Mouse (Mus musculus) hindbrain, embryonic 16.5 days (tissue): Measurements from ENCODE around the gene 1700013F07Rik. TPM values are rescaled to one million over a fixed set of nuclear protein-coding genes. Genes with fewer than 3 reads are reported as not detected.
"Not testable (repeated sequence)": the region's sequence is repeated elsewhere in the genome, so short reads cannot be mapped to it uniquely, and the experiment has no call there.

Source experiments
- ATAC-seq: fragments of 200-750 bp; cut with Nextera tagmentation; 2 replicates; pipeline ENCODE4 v1.8.0; 2017; ENCODE audit warnings: moderate TSS enrichment, moderate library complexity
- H3K27ac ChIP-seq: fragments of 300-500 bp; sonication (generic); 2 replicates; pipeline ENCODE4 v1.5.1; 2014; ENCODE audit warnings: low read depth, mild to moderate bottlenecking, control low read depth, low read length, moderate library complexity
- H3K27me3 ChIP-seq: fragments of 300-500 bp; sonication (generic); replicated peaks from 2 replicates; pipeline ENCODE4 v1.6.1; 2014; ENCODE audit warnings: low read length; ENCODE audit not compliant: control insufficient read depth, insufficient read depth
- H3K36me3 ChIP-seq: fragments of 300-500 bp; sonication (generic); 2 replicates; pipeline ENCODE4 v1.6.1; 2014; ENCODE audit warnings: mild to moderate bottlenecking, low read length, moderate library complexity, mixed read lengths; ENCODE audit not compliant: control insufficient read depth, insufficient read depth
- H3K4me1 ChIP-seq: fragments of 300-500 bp; sonication (generic); 2 replicates; pipeline ENCODE4 v1.6.1; 2014; ENCODE audit warnings: low read depth, low read length; ENCODE audit not compliant: control insufficient read depth, insufficient read depth
- H3K4me2 ChIP-seq: fragments of 300-500 bp; sonication (generic); 2 replicates; pipeline ENCODE4 v1.6.1; 2014; ENCODE audit warnings: mild to moderate bottlenecking, low read length, control low read depth, moderate library complexity
- H3K4me3 ChIP-seq: fragments of 300-500 bp; sonication (generic); 2 replicates; pipeline ENCODE4 v1.5.1; 2014; ENCODE audit warnings: mild to moderate bottlenecking, low read length, control low read depth, moderate library complexity
- H3K9ac ChIP-seq: fragments of 300-500 bp; sonication (generic); 2 replicates; pipeline ENCODE4 v1.6.1; 2014; ENCODE audit warnings: low read depth, mild to moderate bottlenecking, control low read depth, low read length, moderate library complexity
- H3K9me3 ChIP-seq: fragments of 300-500 bp; sonication (generic); 2 replicates; pipeline ENCODE4 v1.6.1; 2014; ENCODE audit warnings: mild to moderate bottlenecking, low read length, moderate library complexity; ENCODE audit not compliant: control insufficient read depth
- WGBS: fragments of 180-500 bp; shearing (Covaris S2); extraction: QIAGEN DNeasy Blood & Tissue Kit; methylation state at CpG from one replicate; pipeline ENCODE4 v1.1.7; 2014; 5-methylcytosine and 5-hydroxymethylcytosine counted together
- polyA plus RNA-seq: library from polyadenylated mRNA; unstranded; fragments of >200 nt; fragmentation: Nextera tagmentation; extraction: Ambion mirVana; gene quantifications from 2 replicates; pipeline ENCODE4 v1.2.1, GENCODE M21; 2015

1700013F07Rik gene
- polyA plus RNA-seq, 1 experiment from 2014 or later = 2.7 TPM

DNA sequence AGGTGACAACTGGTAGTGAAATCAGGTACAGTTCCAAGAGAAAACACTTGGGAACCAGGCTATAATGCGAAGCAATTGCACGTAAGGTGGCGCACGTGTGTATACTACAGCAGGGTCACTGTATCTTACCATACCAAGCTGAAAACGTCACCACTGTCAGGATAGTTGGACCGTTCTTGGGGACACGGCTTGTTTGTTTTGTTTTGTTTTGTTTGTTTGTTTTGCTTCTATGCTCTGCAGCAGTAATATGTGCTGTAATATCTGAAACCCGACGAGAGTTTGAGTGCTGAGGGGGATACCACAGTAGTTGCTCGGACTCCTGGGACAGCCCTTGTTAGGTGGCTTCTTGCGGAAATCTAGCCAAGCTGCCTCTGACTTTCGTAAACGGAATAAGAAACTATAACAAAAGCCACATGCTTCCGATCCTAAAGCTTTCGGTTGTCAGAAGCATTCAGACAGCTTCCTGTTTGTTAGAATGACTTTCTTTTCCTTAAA is 28.9 kb downstream of the 1700013F07Rik start:
- 11% methylated on average over 15 of the region's 15 CpGs for WGBS
- ATAC-seq = peak; percentile 74

DNA sequence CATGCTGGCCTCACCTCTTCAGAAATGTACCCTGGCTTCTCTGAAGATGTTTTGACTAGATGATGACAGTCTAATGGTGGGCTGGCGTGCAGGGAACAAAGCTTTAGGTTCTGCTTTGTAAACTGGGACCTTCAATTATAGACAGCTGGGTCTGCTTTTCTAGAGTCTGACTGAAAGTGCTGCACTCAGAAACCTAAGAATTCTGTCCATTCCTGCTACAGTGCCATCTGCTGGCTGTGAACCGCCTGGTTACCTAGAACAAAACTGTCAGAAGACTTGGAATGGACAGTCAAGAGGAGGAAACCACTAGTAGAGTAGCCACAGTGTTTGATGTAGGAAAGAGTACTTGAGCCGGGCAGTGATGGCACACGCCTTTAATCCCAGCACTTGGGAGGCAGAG is 29.4 kb downstream of the 1700013F07Rik start:
- no peak for ATAC-seq
- Histone ChIP-seq H3K9ac (peak overlapping the region; percentile 50; the same call in 1 of the 2 replicates), H3K4me3 (peak overlapping the region; percentile 82), H3K4me1 (peaks cover 9% of the 10 kb centered on the region), H3K9me3 (no peaks in the 10 kb centered on the region), H3K36me3 (peaks cover 9% of the 10 kb centered on the region), H3K4me2 (peak overlapping the region; percentile 88), H3K27me3 (no peaks in the 10 kb centered on the region), H3K27ac (peak overlapping the region; percentile 95)
- WGBS = 2% methylated on average over 4 of the region's 4 CpGs

More for the DNA sequence above, 28.9 kb downstream of the 1700013F07Rik start:
- peak overlapping the region; percentile 88 for H3K4me2 ChIP-seq
- peak overlapping the region; percentile 82 for H3K4me3 ChIP-seq
- peaks cover 14% of the 10 kb centered on the region for H3K36me3 ChIP-seq
- peaks cover 9% of the 10 kb centered on the region for H3K4me1 ChIP-seq
- peak overlapping the region; percentile 50; the same call in 1 of the 2 replicates for H3K9ac ChIP-seq
- H3K9me3 ChIP-seq = no peaks in the 10 kb centered on the region
- H3K27me3 ChIP-seq = no peaks in the 10 kb centered on the region
- peak overlapping the region; percentile 95 for H3K27ac ChIP-seq

DNA sequence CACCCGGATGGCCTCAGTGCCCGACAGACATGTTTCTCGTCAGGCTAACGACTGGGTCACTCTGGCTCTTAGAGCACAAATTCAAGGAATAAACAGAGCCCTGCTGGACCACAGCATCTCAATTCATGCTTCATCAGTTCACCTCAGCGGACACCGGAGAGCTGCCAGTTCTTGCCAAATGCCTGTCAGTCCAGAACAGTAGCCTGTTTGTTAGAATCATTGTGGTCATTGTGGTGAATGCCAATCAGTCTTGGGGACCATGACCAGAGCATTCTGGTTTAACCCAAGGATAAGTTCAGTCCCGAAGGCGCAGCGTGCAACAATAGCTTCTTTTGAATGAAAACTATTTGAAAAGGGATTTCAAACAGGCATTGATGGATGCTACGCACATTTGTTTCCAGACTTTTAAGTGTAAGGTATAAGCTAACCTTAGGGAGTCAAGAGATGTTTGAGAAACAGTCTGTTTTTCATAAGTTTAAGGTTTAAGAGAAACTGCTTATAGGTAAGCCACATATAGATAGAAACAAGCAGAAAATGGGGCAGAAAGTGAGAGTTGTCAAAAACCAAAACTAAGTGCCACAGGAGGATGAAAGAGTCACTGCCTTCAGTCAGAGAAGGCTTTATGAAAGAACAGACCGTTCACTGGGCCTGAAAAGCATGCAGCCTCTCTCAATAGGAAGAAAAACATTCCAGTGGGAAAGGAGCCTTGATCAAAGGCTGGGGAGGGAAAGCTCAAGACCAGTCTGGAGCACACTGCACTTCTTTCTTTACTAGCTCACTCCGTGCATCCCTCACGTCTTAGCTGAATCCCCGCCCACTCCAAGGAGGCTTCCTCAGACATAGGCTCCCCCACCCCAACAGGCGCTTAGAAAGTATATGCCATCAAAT is 34.3 kb downstream of the 1700013F07Rik start:
- Histone ChIP-seq H3K4me1 (peaks cover 10% of the 10 kb centered on the region), H3K27ac (peak overlapping the region; percentile 37), H3K9ac (no peak overlapping the region), H3K36me3 (no peaks in the 10 kb centered on the region), H3K27me3 (no peaks in the 10 kb centered on the region), H3K4me2 (no peak overlapping the region), H3K4me3 (no peak overlapping the region), H3K9me3 (no peaks in the 10 kb centered on the region)
- no peak for ATAC-seq
- 11% methylated on average over 15 of the region's 15 CpGs for WGBS

DNA sequence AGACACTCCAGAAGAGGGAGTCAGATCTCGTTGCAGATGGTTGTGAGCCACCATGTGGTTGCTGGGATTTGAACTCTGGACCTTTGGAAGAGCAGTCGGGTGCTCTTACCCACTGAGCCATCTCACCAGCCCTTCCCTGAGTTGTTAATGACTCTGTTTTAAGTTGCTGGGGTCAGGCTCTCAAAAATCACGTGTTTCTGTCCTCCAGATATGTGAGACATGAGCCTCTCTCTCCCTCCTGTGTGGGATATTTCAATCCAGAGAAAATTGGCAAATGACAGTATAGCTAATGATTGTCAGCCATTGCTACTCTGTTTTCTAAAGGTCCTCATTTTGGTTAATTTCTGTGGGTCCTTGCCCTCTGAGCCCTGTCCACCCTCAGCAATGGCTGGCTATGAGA is 35.7 kb downstream of the 1700013F07Rik start:
- 61% methylated on average over 3 of the region's 3 CpGs for WGBS
- ATAC-seq, H3K9me3 ChIP-seq, H3K27me3 ChIP-seq, H3K36me3 ChIP-seq, H3K27ac ChIP-seq, H3K4me2 ChIP-seq, H3K4me3 ChIP-seq, H3K9ac ChIP-seq: not testable (repeated sequence)
- peaks cover 13% of the 10 kb centered on the region for H3K4me1 ChIP-seq

DNA sequence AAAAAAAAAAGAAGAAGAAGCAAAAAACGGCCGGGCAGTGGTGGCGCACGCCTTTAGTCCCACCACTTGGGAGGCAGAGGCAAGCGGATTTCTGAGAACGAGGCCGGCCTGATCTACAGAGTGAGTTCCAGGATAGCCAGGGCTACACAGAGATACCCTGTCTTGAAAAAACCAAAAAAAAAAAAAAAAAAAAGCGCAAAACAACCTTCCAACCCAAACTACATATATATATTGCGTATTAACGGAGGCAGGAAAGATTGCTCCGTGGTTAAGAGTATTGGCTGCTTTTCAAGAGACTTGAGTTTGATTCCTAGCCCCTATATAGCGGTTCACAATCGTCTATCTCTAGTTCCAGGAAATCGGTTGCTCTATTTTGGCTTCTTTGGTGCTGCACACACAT is 36.9 kb downstream of the 1700013F07Rik start:
- H3K27ac ChIP-seq = no peak overlapping the region

DNA sequence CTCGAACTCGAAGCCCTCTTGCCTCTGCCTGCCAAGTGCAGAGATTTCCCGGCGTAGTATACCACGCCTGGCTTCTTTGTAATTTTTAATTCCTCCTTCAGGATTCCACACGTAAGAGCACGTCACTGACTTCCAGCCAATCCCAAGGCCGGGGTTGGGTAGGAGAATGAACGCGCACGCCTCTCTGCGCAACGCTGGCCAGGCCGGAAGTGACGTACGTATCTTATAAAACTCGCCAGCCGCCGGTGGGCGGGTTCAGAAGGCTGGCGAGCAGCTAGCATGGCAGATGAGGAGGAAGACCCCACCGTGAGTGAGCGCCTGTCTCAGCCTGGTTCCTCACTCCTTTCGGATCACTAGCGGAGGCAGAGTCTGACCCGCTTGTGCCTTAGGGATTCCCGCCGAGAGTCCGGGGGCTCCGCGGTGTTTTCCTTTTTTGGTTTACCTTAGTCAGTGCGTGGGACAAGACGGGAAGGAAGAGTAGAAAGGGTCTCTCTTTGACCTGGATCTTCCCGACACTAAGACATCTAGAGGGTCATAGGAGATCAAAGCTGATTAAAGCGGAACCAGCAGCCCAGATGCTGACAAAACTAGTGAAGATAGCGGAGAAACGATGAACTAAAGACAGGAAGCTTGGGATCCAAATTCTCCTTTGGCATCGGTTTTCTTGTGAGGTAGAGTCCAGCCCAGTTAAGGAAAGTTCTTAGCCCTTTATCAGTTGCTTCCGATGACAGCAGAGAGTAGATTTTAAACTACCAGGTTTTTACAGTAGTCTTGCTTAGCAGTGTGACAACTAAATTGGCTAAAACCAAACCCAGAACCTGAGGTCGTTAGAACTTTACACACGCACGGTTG is 37.7 kb downstream of the 1700013F07Rik start, which contains the start of gene Taf13:
Taf13 (plus strand) TSS at position 256 of the 852 bp plus-strand sequence.
- Histone ChIP-seq H3K9ac (peak within 1 kb of the TSS; percentile 80), H3K4me2 (peak within 1 kb of the TSS; percentile 89), H3K9me3 (no peaks in the 10 kb centered on the region), H3K36me3 (no peaks in the 10 kb centered on the region), H3K4me1 (peaks cover 13% of the 10 kb centered on the region), H3K27me3 (no peaks in the 10 kb centered on the region), H3K27ac (peak within 1 kb of the TSS; percentile 85), H3K4me3 (peak within 1 kb of the TSS; percentile 74)
- ATAC-seq = peak; percentile 98
- WGBS = 2% methylated on average over 42 of the region's 42 CpGs

More for the DNA sequence above, 36.9 kb downstream of the 1700013F07Rik start:
- Histone ChIP-seq H3K9me3 (no peaks in the 10 kb centered on the region), H3K36me3 (no peaks in the 10 kb centered on the region), H3K9ac (no peak overlapping the region), H3K4me2 (peak overlapping the region; percentile 89), H3K4me3 (no peak overlapping the region), H3K27me3 (no peaks in the 10 kb centered on the region), H3K4me1 (peaks cover 13% of the 10 kb centered on the region)
- no peak for ATAC-seq
- 85% methylated on average over 14 of the region's 14 CpGs for WGBS

DNA sequence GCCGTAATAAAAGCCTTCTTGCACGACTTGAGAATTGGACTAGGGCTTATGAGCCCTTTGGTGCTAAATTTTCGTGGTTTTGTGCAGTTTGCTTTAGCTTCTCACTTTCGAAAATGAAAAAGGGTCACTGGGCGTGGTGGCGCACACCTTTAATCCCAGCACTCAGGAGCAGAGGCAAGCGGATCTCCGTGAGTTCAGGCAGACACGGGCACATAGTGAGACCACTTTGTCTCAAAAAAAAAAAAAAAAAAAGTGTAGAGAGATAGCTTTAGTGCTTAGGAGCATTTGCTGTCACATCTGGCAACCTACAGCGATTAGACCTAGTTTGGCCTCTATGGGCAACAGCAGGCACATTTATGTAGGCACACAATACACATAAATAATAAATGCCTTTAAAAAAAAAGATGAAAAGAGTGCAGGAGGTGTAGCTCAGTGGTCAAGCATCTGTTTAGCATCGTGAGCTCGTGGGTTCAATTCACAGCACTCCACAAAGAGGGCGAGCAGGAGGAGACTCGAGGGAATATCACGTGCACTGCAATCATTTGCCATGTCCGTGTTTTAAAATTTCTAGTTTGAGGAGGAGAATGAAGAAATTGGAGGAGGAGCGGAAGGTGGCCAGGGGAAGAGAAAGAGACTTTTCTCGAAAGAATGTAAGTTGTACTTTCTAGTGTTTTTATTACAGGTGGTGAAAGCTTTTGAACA is 38.5 kb downstream of the 1700013F07Rik start:
- peak overlapping the region; percentile 74 for H3K4me3 ChIP-seq
- H3K9me3 ChIP-seq = no peaks in the 10 kb centered on the region
- H3K36me3 ChIP-seq = no peaks in the 10 kb centered on the region
- no peak for ATAC-seq
- H3K27ac ChIP-seq = no peak overlapping the region
- H3K9ac ChIP-seq = peak overlapping the region; percentile 80
- peaks cover 13% of the 10 kb centered on the region for H3K4me1 ChIP-seq
- peak overlapping the region; percentile 89 for H3K4me2 ChIP-seq
- 43% methylated on average over 18 of the region's 18 CpGs for WGBS
- no peaks in the 10 kb centered on the region for H3K27me3 ChIP-seq

DNA sequence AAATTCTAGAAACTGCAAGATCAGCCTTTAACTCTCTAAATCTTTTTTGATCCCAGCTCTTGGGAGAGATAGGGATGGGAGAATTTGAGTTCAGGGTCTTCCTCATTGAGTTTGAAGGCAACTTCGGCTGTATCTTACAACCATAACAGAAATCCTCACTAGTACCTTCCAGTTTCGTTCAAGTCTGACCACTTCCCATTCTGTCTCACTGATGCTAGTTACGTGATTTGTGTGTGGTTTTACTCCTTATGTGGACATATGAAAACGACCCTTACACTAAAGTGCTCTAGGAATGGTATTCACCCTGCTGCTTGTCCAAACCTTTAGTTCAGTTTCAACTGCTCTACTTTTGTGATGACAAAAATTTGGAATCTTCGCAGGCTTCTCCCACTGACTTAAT is 40.1 kb downstream of the 1700013F07Rik start:
- Histone ChIP-seq H3K9me3 (no peaks in the 10 kb centered on the region), H3K4me3 (no peak overlapping the region), H3K9ac (no peak overlapping the region), H3K4me1 (peaks cover 13% of the 10 kb centered on the region), H3K36me3 (0 out of 2 replicates have a peak, but pooled peaks cover 2% of the 10 kb centered on the region), H3K27me3 (no peaks in the 10 kb centered on the region), H3K27ac (no peak overlapping the region), H3K4me2 (no peak overlapping the region)
- WGBS = 92% methylated on average over 5 of the region's 5 CpGs
- no peak for ATAC-seq
